Mouse (Mus musculus): ENCODE data around the gene Itpr1.

Itpr1 gene

GRCm38 (mm10) chr6:108592636-108593035 is 379.7 kb downstream of the Itpr1 start:
- DNase-seq (ENCODE audit: low read depth, low spot score), result no peak

- DNase-seq (ENCODE audit: low read depth, low spot score), result no peak
Measured at GRCm38 (mm10) chr6:108594171-108594841, 381.4 kb downstream of the Itpr1 start.

GRCm38 (mm10) chr6:108598691-108599090 is 385.8 kb downstream of the Itpr1 start:
- no peak for DNase-seq (ENCODE audit: low read depth, low spot score)

GRCm38 (mm10) chr6:108599317-108599716 is 386.4 kb downstream of the Itpr1 start:
- DNase-seq (ENCODE audit: low read depth, low spot score), result no peak
